Mouse (Mus musculus): ENCODE measurements around the gene Inhbc. TPM values are rescaled to one million over a fixed set of nuclear protein-coding genes. Genes with fewer than 3 reads are reported as not detected.
A peak's percentile ranks its signal among the peaks of the same experiment; 100 is the strongest.

Inhbc gene
- total and polyA plus RNA-seq, 3 experiments: not detected

DNA sequence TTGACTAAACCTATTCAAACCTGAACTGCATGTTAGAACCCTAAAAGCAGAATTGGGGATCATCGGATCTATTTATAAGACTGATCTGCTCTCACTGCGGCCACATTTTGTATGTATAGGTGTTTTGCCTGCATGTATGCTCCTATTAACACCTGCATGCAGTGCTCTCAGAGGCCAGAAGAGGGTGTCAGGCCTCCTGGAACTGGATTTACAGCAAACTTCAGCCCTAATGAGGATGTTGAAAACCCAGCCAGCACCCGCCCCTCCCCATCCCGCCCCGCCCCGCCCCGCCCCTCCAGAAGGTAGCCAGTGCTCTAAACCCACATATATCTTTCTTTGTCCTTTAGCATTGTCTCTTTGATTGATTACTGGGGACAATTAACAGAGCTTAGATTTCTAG lies 45.7 kb downstream of the Inhbc start (continued):
- no peak for TF ChIP-seq KAT2A (conservative IDR thresholded peaks at IDR 0.05; ENCODE audit: low read depth, low read length)
- TF ChIP-seq ELF1 (IDR thresholded peaks at IDR 0.05; ENCODE audit: low read depth, low read length): no peak
- TF ChIP-seq UBTF (IDR thresholded peaks at IDR 0.05; ENCODE audit: borderline replicate concordance, insufficient read depth, low read depth, low read length): no peak
- no peak for TF ChIP-seq BHLHE40 (IDR thresholded peaks at IDR 0.05; ENCODE audit: borderline replicate concordance, low read depth, low read length)
- TF ChIP-seq SIN3A (IDR thresholded peaks at IDR 0.05; ENCODE audit: low read length): peak; percentile 45; the same call in 1 of the 2 replicates
- TF ChIP-seq USF1 (IDR thresholded peaks at IDR 0.05; ENCODE audit: low read depth, low read length): no peak
- TF ChIP-seq POLR2AphosphoS5 (IDR thresholded peaks at IDR 0.05; ENCODE audit: borderline replicate concordance, low read depth, low read length): no peak
- no peak for TF ChIP-seq MXI1 (IDR thresholded peaks at IDR 0.05; ENCODE audit: low read depth, low read length)
- peak; percentile 49 to 66 (median 60) for TF ChIP-seq CTCF (IDR thresholded peaks at IDR 0.05 in 2 of 3, conservative IDR thresholded peaks at IDR 0.05 in 1 of 3; ENCODE audit: control insufficient read depth in 1 of 3, insufficient read depth in 1 of 3, low read depth in 2 of 3, low read length in 3 of 3, poor library complexity in 1 of 3, severe bottlenecking in 1 of 3)

DNA sequence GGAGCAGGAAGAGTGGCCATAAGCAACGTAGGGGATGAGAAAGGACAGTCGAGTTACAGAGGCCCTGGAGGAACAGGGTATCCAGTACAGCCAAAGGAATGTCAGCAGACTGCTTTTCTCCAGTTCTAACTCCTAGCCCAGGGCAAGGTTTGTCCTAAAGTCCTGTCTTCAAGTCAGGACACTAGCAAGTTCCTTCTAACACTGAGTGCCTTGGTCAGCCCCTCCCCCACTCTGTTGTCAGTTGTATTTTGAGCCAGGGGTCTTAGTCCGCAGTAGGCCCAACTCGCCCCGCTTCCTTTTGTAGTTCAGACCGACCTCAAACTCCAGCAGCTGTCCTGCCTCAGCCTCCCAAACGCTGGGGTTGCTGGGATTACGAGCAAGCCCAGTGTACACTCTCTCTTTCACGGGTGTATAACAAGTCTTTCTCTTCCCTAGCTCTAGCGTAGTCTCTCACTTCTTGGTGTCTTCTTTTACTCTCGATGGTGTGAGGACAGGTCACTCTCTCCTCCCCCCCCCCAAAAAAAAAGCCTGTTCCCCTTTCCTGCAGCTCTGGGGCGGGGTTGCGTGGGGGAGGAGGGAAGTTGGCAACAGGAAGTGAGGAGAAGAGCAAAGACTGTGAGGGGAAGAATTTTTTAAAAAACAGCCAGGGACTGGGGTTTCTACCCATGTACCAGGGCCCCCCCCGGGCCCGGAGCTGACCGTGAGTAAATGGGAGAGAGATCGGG lies 46.9 kb downstream of the Inhbc start:
- peak; percentile 85 for DNase-seq (ENCODE audit: low read depth, low spot score)
- peaks cover 0 to 11% of the 10 kb centered on the region in 2 experiments; a peak in 2 of 4 replicates for H3K36me3 ChIP-seq (ENCODE audit: control insufficient read depth in 1 of 2, insufficient read depth in 2 of 2, low read length in 2 of 2)
- H3K27ac ChIP-seq (ENCODE audit: control insufficient read depth, low read depth, low read length): peak overlapping the region; percentile 64
- H3K27me3 ChIP-seq (ENCODE audit: control insufficient read depth in 1 of 2, insufficient read depth in 2 of 2, low read length in 2 of 2): no peaks in the 10 kb centered on the region
- no peaks in the 10 kb centered on the region for H3K9me3 ChIP-seq (replicated peaks; ENCODE audit: insufficient read depth, low read length)
- peaks cover 2% of the 10 kb centered on the region; the same call in 1 of the 2 replicates for H3K79me2 ChIP-seq (ENCODE audit: control insufficient read depth, insufficient read depth, low read length, poor library complexity)
- peak overlapping the region; percentile 53 to 89 for H3K4me3 ChIP-seq (ENCODE audit: control insufficient read depth in 1 of 2, insufficient read depth in 1 of 2, low read depth in 2 of 2, low read length in 2 of 2)
- peak overlapping the region; percentile 71 for H3K9ac ChIP-seq (ENCODE audit: control insufficient read depth, low read depth, low read length, poor library complexity, severe bottlenecking)
- H3K4me1 ChIP-seq (ENCODE audit: control insufficient read depth in 1 of 2, insufficient read depth in 2 of 2, low read length in 2 of 2): peaks cover 11 to 19% of the 10 kb centered on the region in 2 experiments
- TF ChIP-seq UBTF (IDR thresholded peaks at IDR 0.05; ENCODE audit: borderline replicate concordance, insufficient read depth, low read depth, low read length) (no peak), MAX (IDR thresholded peaks at IDR 0.05; ENCODE audit: low read length) (no peak), RAD21 (IDR thresholded peaks at IDR 0.05; ENCODE audit: low read depth, low read length) (no peak), ZMIZ1 (IDR thresholded peaks at IDR 0.05; ENCODE audit: low read depth, low read length) (no peak), USF2 (IDR thresholded peaks at IDR 0.05; ENCODE audit: borderline replicate concordance in 1 of 2, insufficient read depth in 1 of 2, low read depth in 1 of 2, low read length in 2 of 2) (no peak), GATA1 (IDR thresholded peaks at IDR 0.05; ENCODE audit: low read depth, low read length) (no peak), POLR2AphosphoS5 (IDR thresholded peaks at IDR 0.05; ENCODE audit: borderline replicate concordance, low read depth, low read length) (no peak), BHLHE40 (IDR thresholded peaks at IDR 0.05; ENCODE audit: borderline replicate concordance, low read depth, low read length) (0 out of 2 replicates have a peak, but pooled peaks have one; percentile 19), MEF2A (IDR thresholded peaks at IDR 0.05; ENCODE audit: extremely low read depth, insufficient replicate concordance, low read depth, low read length, poor library complexity, severe bottlenecking) (no peak), SMC3 (IDR thresholded peaks at IDR 0.05; ENCODE audit: low read depth, low read length) (no peak), MYC (IDR thresholded peaks at IDR 0.05; ENCODE audit: low read depth, low read length) (no peak), JUND (IDR thresholded peaks at IDR 0.05; ENCODE audit: low read depth, low read length) (no peak), TCF12 (IDR thresholded peaks at IDR 0.05; ENCODE audit: low read depth, low read length) (0 out of 2 replicates have a peak, but pooled peaks have one; percentile 8), CHD2 (IDR thresholded peaks at IDR 0.05; ENCODE audit: low read length) (peak; percentile 29; the same call in 1 of the 2 replicates), TAL1 (IDR thresholded peaks at IDR 0.05; ENCODE audit: low read length) (no peak), CTCF (IDR thresholded peaks at IDR 0.05 in 2 of 3, conservative IDR thresholded peaks at IDR 0.05 in 1 of 3; ENCODE audit: control insufficient read depth in 1 of 3, insufficient read depth in 1 of 3, low read depth in 2 of 3, low read length in 3 of 3, poor library complexity in 1 of 3, severe bottlenecking in 1 of 3) (no peak), USF1 (IDR thresholded peaks at IDR 0.05; ENCODE audit: low read depth, low read length) (no peak), ETS1 (IDR thresholded peaks at IDR 0.05; ENCODE audit: low read depth, low read length) (0 out of 2 replicates have a peak, but pooled peaks have one; percentile 45), POLR2A (IDR thresholded peaks at IDR 0.05; ENCODE audit: control insufficient read depth in 1 of 2, insufficient read depth in 1 of 2, low read depth in 1 of 2, low read length in 2 of 2, poor library complexity in 1 of 2) (peak in 1 of 2 experiments; percentile 58; a peak in 2 of 4 replicates), E2F4 (IDR thresholded peaks at IDR 0.05; ENCODE audit: borderline replicate concordance, low read depth, low read length) (no peak), ZC3H11A (IDR thresholded peaks at IDR 0.05; ENCODE audit: low read depth, low read length) (no peak), KAT2A (conservative IDR thresholded peaks at IDR 0.05; ENCODE audit: low read depth, low read length) (no peak), NRF1 (IDR thresholded peaks at IDR 0.05; ENCODE audit: insufficient read depth, low read depth, low read length, poor library complexity, severe bottlenecking) (peak; percentile 18; the same call in 1 of the 2 replicates), NELFE (IDR thresholded peaks at IDR 0.05; ENCODE audit: low read depth, low read length) (no peak; the same call in 1 of the 2 replicates), ZNF384 (IDR thresholded peaks at IDR 0.05; ENCODE audit: low read depth, low read length) (peak; percentile 90), ZKSCAN1 (IDR thresholded peaks at IDR 0.05; ENCODE audit: low read depth, low read length) (no peak), RCOR1 (IDR thresholded peaks at IDR 0.05; ENCODE audit: low read depth, low read length) (no peak), ELF1 (IDR thresholded peaks at IDR 0.05; ENCODE audit: low read depth, low read length) (peak; percentile 78)
